Mouse (Mus musculus) liver, embryonic 15.5 days (tissue): ENCODE results near the gene Sgsm2. TPM values are rescaled to one million over a fixed set of nuclear protein-coding genes. Genes with fewer than 3 reads are reported as not detected.

ENCODE experiments used
- ATAC-seq: fragments of 200-750 bp; cut with Nextera tagmentation; 2 replicates; pipeline ENCODE4 v1.8.0; 2017; ENCODE audit warnings: moderate number of reproducible peaks, mild to moderate bottlenecking, moderate library complexity; ENCODE audit not compliant: insufficient read depth
- H3K27ac ChIP-seq: fragments of 300-500 bp; sonication (generic); replicated peaks from 2 replicates; pipeline ENCODE4 v1.5.1; 2015; ENCODE audit warnings: mild to moderate bottlenecking, inconsistent platforms
- H3K27me3 ChIP-seq: fragments of 300-500 bp; sonication (generic); 2 replicates; pipeline ENCODE4 v1.6.1; 2015; ENCODE audit warnings: mild to moderate bottlenecking, inconsistent platforms
- H3K36me3 ChIP-seq: fragments of 300-500 bp; sonication (generic); replicated peaks from 2 replicates; pipeline ENCODE4 v1.6.1; 2015; ENCODE audit warnings: moderate library complexity, mild to moderate bottlenecking, inconsistent platforms
- H3K4me1 ChIP-seq: fragments of 300-500 bp; sonication (generic); replicated peaks from 2 replicates; pipeline ENCODE4 v1.6.1; 2015; ENCODE audit warnings: inconsistent platforms
- H3K4me2 ChIP-seq: fragments of 300-500 bp; sonication (generic); 2 replicates; pipeline ENCODE4 v1.6.1; 2015; ENCODE audit warnings: moderate library complexity, mild to moderate bottlenecking, inconsistent platforms
- H3K4me3 ChIP-seq: fragments of 300-500 bp; sonication (generic); replicated peaks from 2 replicates; pipeline ENCODE4 v1.5.1; 2015; ENCODE audit warnings: mild to moderate bottlenecking, inconsistent platforms
- H3K9ac ChIP-seq: fragments of 300-500 bp; sonication (generic); 2 replicates; pipeline ENCODE4 v1.6.1; 2015; ENCODE audit warnings: moderate library complexity, mild to moderate bottlenecking, inconsistent platforms
- H3K9me3 ChIP-seq: fragments of 300-500 bp; sonication (generic); replicated peaks from 2 replicates; pipeline ENCODE4 v1.6.1; 2016; ENCODE audit warnings: inconsistent platforms
- WGBS: fragments of 180-500 bp; shearing (Covaris S2); methylation state at CpG from one replicate; pipeline ENCODE4 v1.1.7; 2015; ENCODE audit warnings: mixed read lengths; ENCODE audit not compliant: insufficient replicate concordance; 5-methylcytosine and 5-hydroxymethylcytosine counted together
- polyA plus RNA-seq: library from polyadenylated mRNA; unstranded; fragments of >200 nt; fragmentation: Nextera tagmentation; extraction: Ambion mirVana; gene quantifications from 2 replicates; pipeline ENCODE4 v1.2.1, GENCODE M21; 2015

Sgsm2 gene
- polyA plus RNA-seq, 1 experiment from 2014 or later: 1.2 TPM

- no peak overlapping the region for H3K4me3 ChIP-seq
- H3K4me1 ChIP-seq: peaks cover 41% of the 10 kb centered on the region
- H3K36me3 ChIP-seq: peaks cover 41% of the 10 kb centered on the region
- H3K9me3 ChIP-seq: no peaks in the 10 kb centered on the region
- H3K27ac ChIP-seq: no peak overlapping the region
- ATAC-seq: no peak
- 82% methylated on average over 9 of the region's 9 CpGs for WGBS
- no peak overlapping the region for H3K4me2 ChIP-seq
- no peaks in the 10 kb centered on the region for H3K27me3 ChIP-seq
- H3K9ac ChIP-seq: no peak overlapping the region
Observed at GRCm38 (mm10) chr11:74841366-74841765, 55.5 kb downstream of the Sgsm2 start.

GRCm38 (mm10) chr11:74840739-74841138 is 56.1 kb downstream of the Sgsm2 start:
- WGBS: 89% methylated on average over 8 of the region's 8 CpGs
- ATAC-seq: no peak
- Histone ChIP-seq H3K27me3 (no peaks in the 10 kb centered on the region), H3K4me1 (peaks cover 47% of the 10 kb centered on the region), H3K9me3 (no peaks in the 10 kb centered on the region), H3K9ac (no peak overlapping the region), H3K4me3 (no peak overlapping the region), H3K4me2 (no peak overlapping the region), H3K27ac (no peak overlapping the region), H3K36me3 (peaks cover 39% of the 10 kb centered on the region)

GRCm38 (mm10) chr11:74839860-74840715 is 56.8 kb downstream of the Sgsm2 start:
- Histone ChIP-seq H3K4me1 (peaks cover 53% of the 10 kb centered on the region), H3K4me3 (no peak overlapping the region), H3K4me2 (peak overlapping the region; percentile 97; the same call in 1 of the 2 replicates), H3K27ac (0 out of 2 replicates have a peak overlapping the region, but pooled peaks have one; percentile 98), H3K36me3 (peaks cover 35% of the 10 kb centered on the region), H3K9ac (no peak overlapping the region), H3K9me3 (no peaks in the 10 kb centered on the region), H3K27me3 (no peaks in the 10 kb centered on the region)
- 86% methylated on average over 19 of the region's 19 CpGs for WGBS
- no peak for ATAC-seq

GRCm38 (mm10) chr11:74838971-74839370 is 57.9 kb downstream of the Sgsm2 start:
- 6% methylated on average over 6 of the region's 6 CpGs for WGBS
- ATAC-seq: peak; percentile 40
- peak overlapping the region; percentile 70 for H3K4me3 ChIP-seq
- H3K9me3 ChIP-seq: no peaks in the 10 kb centered on the region
- no peaks in the 10 kb centered on the region for H3K27me3 ChIP-seq
- peaks cover 64% of the 10 kb centered on the region for H3K4me1 ChIP-seq
- H3K9ac ChIP-seq: peak overlapping the region; percentile 77
- peaks cover 25% of the 10 kb centered on the region for H3K36me3 ChIP-seq
- H3K27ac ChIP-seq: peak overlapping the region; percentile 98
- peak overlapping the region; percentile 97 for H3K4me2 ChIP-seq

GRCm38 (mm10) chr11:74838441-74838840 is 58.4 kb downstream of the Sgsm2 start:
- peak overlapping the region; percentile 98 for H3K27ac ChIP-seq
- no peaks in the 10 kb centered on the region for H3K27me3 ChIP-seq
- peak overlapping the region; percentile 77 for H3K9ac ChIP-seq
- peak; percentile 77 for ATAC-seq
- H3K9me3 ChIP-seq: no peaks in the 10 kb centered on the region
- H3K4me2 ChIP-seq: peak overlapping the region; percentile 97
- peaks cover 24% of the 10 kb centered on the region for H3K36me3 ChIP-seq
- H3K4me3 ChIP-seq: peak overlapping the region; percentile 70
- H3K4me1 ChIP-seq: peaks cover 68% of the 10 kb centered on the region
- under 1% methylated on average over 35 of the region's 35 CpGs for WGBS

- no peaks in the 10 kb centered on the region for H3K27me3 ChIP-seq
- H3K9me3 ChIP-seq: no peaks in the 10 kb centered on the region
- peaks cover 68% of the 10 kb centered on the region for H3K4me1 ChIP-seq
- peak overlapping the region; percentile 77 for H3K9ac ChIP-seq
- peak overlapping the region; percentile 97 for H3K4me2 ChIP-seq
- peak overlapping the region; percentile 70 for H3K4me3 ChIP-seq
- peak overlapping the region; percentile 98 for H3K27ac ChIP-seq
- ATAC-seq: peak; percentile 76
- WGBS: under 1% methylated on average over 54 of the region's 54 CpGs
- peaks cover 21% of the 10 kb centered on the region for H3K36me3 ChIP-seq
Observed at GRCm38 (mm10) chr11:74837694-74838431, 59.0 kb downstream of the Sgsm2 start.

- Histone ChIP-seq H3K9me3 (no peaks in the 10 kb centered on the region), H3K9ac (peak overlapping the region; percentile 77), H3K4me3 (peak overlapping the region; percentile 70), H3K4me2 (peak overlapping the region; percentile 97), H3K36me3 (peaks cover 14% of the 10 kb centered on the region), H3K27ac (peak overlapping the region; percentile 98), H3K4me1 (peaks cover 74% of the 10 kb centered on the region), H3K27me3 (no peaks in the 10 kb centered on the region)
- WGBS: 32% methylated on average over 16 of the region's 16 CpGs
- ATAC-seq: 0 out of 2 replicates have a peak, but pooled peaks have one; percentile 1
Observed at GRCm38 (mm10) chr11:74837056-74837693, 59.7 kb downstream of the Sgsm2 start.

- Histone ChIP-seq H3K9me3 (no peaks in the 10 kb centered on the region), H3K9ac (peak overlapping the region; percentile 77), H3K4me1 (peaks cover 81% of the 10 kb centered on the region), H3K36me3 (peaks cover 11% of the 10 kb centered on the region), H3K4me2 (peak overlapping the region; percentile 97), H3K27ac (peak overlapping the region; percentile 98), H3K27me3 (no peaks in the 10 kb centered on the region), H3K4me3 (no peak overlapping the region)
- no peak for ATAC-seq
- WGBS: 86% methylated on average over 22 of the region's 22 CpGs
Observed at GRCm38 (mm10) chr11:74836225-74837055, 60.4 kb downstream of the Sgsm2 start.

GRCm38 (mm10) chr11:74835593-74836224 is 61.2 kb downstream of the Sgsm2 start:
- Histone ChIP-seq H3K4me3 (no peak overlapping the region), H3K4me2 (no peak overlapping the region), H3K27me3 (no peaks in the 10 kb centered on the region), H3K9ac (no peak overlapping the region), H3K36me3 (peaks cover 11% of the 10 kb centered on the region), H3K9me3 (no peaks in the 10 kb centered on the region), H3K27ac (peak overlapping the region; percentile 31; the same call in 1 of the 2 replicates), H3K4me1 (peaks cover 85% of the 10 kb centered on the region)
- ATAC-seq: no peak
- WGBS: 82% methylated on average over 6 of the region's 6 CpGs
